Mouse (Mus musculus) MEL (cell line): Measurements from ENCODE around the gene Dock4. TPM values are rescaled to one million over a fixed set of nuclear protein-coding genes. Genes with fewer than 3 reads are reported as not detected.

ENCODE experiments used
- DNase-seq: peaks from one replicate; pipeline ENCODE4 v3.0.0; 2011; ENCODE audit warnings: low read depth, low spot score
- H3K27ac ChIP-seq: 2 replicates; pipeline ENCODE4 v1.5.1; 2012; ENCODE audit warnings: low read depth, mild to moderate bottlenecking, control low read depth, low read length, moderate library complexity; ENCODE audit not compliant: control insufficient read depth
- H3K27me3 ChIP-seq, 2 experiments: fragments of 150-350 bp in 1 of 2; sonication (generic) in 1 of 2; 2 replicates each; pipeline ENCODE4 v1.6.1; 2012; ENCODE audit warnings: low read length in 2 of 2, mild to moderate bottlenecking in 2 of 2, improper control_type of control experiment in 1 of 2, moderate library complexity in 1 of 2; ENCODE audit not compliant: insufficient read depth in 2 of 2, control insufficient read depth in 1 of 2
- H3K36me3 ChIP-seq, 2 experiments: 2 replicates each; pipeline ENCODE4 v1.6.1; 2012 to 2014; ENCODE audit warnings: low read length in 2 of 2, improper control_type of control experiment in 1 of 2, inconsistent platforms in 1 of 2, mild to moderate bottlenecking in 1 of 2; ENCODE audit not compliant: insufficient read depth in 2 of 2, control insufficient read depth in 1 of 2
- H3K4me1 ChIP-seq, 2 experiments: fragments of 150-350 bp in 1 of 2; sonication (generic) in 1 of 2; 2 replicates each; pipeline ENCODE4 v1.6.1; 2012; ENCODE audit warnings: low read length in 2 of 2, improper control_type of control experiment in 1 of 2, mild to moderate bottlenecking in 1 of 2; ENCODE audit not compliant: insufficient read depth in 2 of 2, control insufficient read depth in 1 of 2
- H3K4me3 ChIP-seq, 2 experiments: fragments of 150-350 bp in 1 of 2; sonication (generic) in 1 of 2; 2 replicates each; pipeline ENCODE4 v1.5.1; 2012; ENCODE audit warnings: low read depth in 2 of 2, low read length in 2 of 2, mild to moderate bottlenecking in 2 of 2, moderate library complexity in 2 of 2, control low read depth in 1 of 2, improper control_type of control experiment in 1 of 2; ENCODE audit not compliant: control insufficient read depth in 1 of 2, insufficient read depth in 1 of 2
- H3K79me2 ChIP-seq: 2 replicates; pipeline ENCODE4 v1.6.1; 2012; ENCODE audit warnings: mild to moderate bottlenecking, low read length, moderate library complexity; ENCODE audit not compliant: control insufficient read depth, poor library complexity, insufficient read depth
- H3K9ac ChIP-seq: 2 replicates; pipeline ENCODE4 v1.6.1; 2012; ENCODE audit warnings: low read depth, mild to moderate bottlenecking, control low read depth, low read length, moderate library complexity; ENCODE audit not compliant: control insufficient read depth, poor library complexity, severe bottlenecking
- H3K9me3 ChIP-seq: fragments of 150-350 bp; sonication (generic); replicated peaks from 2 replicates; pipeline ENCODE4 v1.6.1; 2012; ENCODE audit warnings: mild to moderate bottlenecking, low read length, improper control_type of control experiment, moderate library complexity; ENCODE audit not compliant: insufficient read depth
- BHLHE40 ChIP-seq: IDR thresholded peaks from 2 replicates; pipeline ENCODE4 v1.6.1; 2012; ENCODE audit warnings: low read depth, mild to moderate bottlenecking, inconsistent platforms, low read length, improper control_type of control experiment, borderline replicate concordance
- CTCF ChIP-seq, 3 experiments: IDR thresholded peaks in 2 of 3; conservative IDR thresholded peaks in 1 of 3; 2 replicates each; pipeline ENCODE4 v1.5.1; 2011 to 2012; ENCODE audit warnings: low read length in 3 of 3, low read depth in 2 of 3, mild to moderate bottlenecking in 2 of 3, improper control_type of control experiment in 1 of 3, inconsistent platforms in 1 of 3, mixed read lengths in 1 of 3, moderate library complexity in 1 of 3; ENCODE audit not compliant: control insufficient read depth in 1 of 3, insufficient read depth in 1 of 3, poor library complexity in 1 of 3, severe bottlenecking in 1 of 3
- E2F4 ChIP-seq: IDR thresholded peaks from 2 replicates; pipeline ENCODE4 v1.6.1; 2011; ENCODE audit warnings: low read depth, low read length, improper control_type of control experiment, borderline replicate concordance
- ETS1 ChIP-seq: IDR thresholded peaks from 2 replicates; pipeline ENCODE4 v1.6.1; 2012; ENCODE audit warnings: low read depth, mild to moderate bottlenecking, inconsistent platforms, low read length, improper control_type of control experiment, moderate library complexity
- KAT2A ChIP-seq: conservative IDR thresholded peaks from 2 replicates; pipeline ENCODE4 v1.6.1; 2012; ENCODE audit warnings: low read depth, low read length, improper control_type of control experiment, inconsistent platforms
- MAX ChIP-seq: IDR thresholded peaks from 2 replicates; pipeline ENCODE4 v1.6.1; 2011; ENCODE audit warnings: low read length, improper control_type of control experiment
- MYB ChIP-seq: IDR thresholded peaks from 2 replicates; pipeline ENCODE4 v1.6.1; 2011; ENCODE audit warnings: mild to moderate bottlenecking, low read depth, low read length, improper control_type of control experiment
- MYC ChIP-seq: IDR thresholded peaks from 2 replicates; pipeline ENCODE4 v1.6.1; 2011; ENCODE audit warnings: low read depth, mild to moderate bottlenecking, low read length, improper control_type of control experiment, moderate library complexity
- POLR2A ChIP-seq, 2 experiments: IDR thresholded peaks; 2 replicates each; pipeline ENCODE4 v1.6.1; 2011 to 2012; ENCODE audit warnings: low read length in 2 of 2, mild to moderate bottlenecking in 2 of 2, control low read depth in 1 of 2, improper control_type of control experiment in 1 of 2, low read depth in 1 of 2, moderate library complexity in 1 of 2; ENCODE audit not compliant: control insufficient read depth in 1 of 2, insufficient read depth in 1 of 2, poor library complexity in 1 of 2
- POLR2AphosphoS2 ChIP-seq: IDR thresholded peaks from 2 replicates; pipeline ENCODE4 v1.6.1; 2011; ENCODE audit warnings: low read length, improper control_type of control experiment
- RCOR1 ChIP-seq: IDR thresholded peaks from 2 replicates; pipeline ENCODE4 v1.6.1; 2012; ENCODE audit warnings: low read depth, mild to moderate bottlenecking, inconsistent platforms, low read length, improper control_type of control experiment
- TAL1 ChIP-seq: IDR thresholded peaks from 2 replicates; pipeline ENCODE4 v1.6.1; 2012; ENCODE audit warnings: mild to moderate bottlenecking, inconsistent platforms, low read length, moderate library complexity, mixed read lengths
- TBP ChIP-seq: IDR thresholded peaks from 2 replicates; pipeline ENCODE4 v1.8.0; 2011; ENCODE audit warnings: low read depth, low read length, improper control_type of control experiment
- TCF12 ChIP-seq: IDR thresholded peaks from 2 replicates; pipeline ENCODE4 v1.6.1; 2014; ENCODE audit warnings: low read depth, mild to moderate bottlenecking, inconsistent platforms, low read length, improper control_type of control experiment, moderate library complexity
- UBTF ChIP-seq: IDR thresholded peaks from 2 replicates; pipeline ENCODE4 v1.6.1; 2012; ENCODE audit warnings: low read depth, mild to moderate bottlenecking, inconsistent platforms, low read length, improper control_type of control experiment, moderate library complexity, borderline replicate concordance; ENCODE audit not compliant: insufficient read depth
- USF1 ChIP-seq: IDR thresholded peaks from 2 replicates; pipeline ENCODE4 v1.6.1; 2014; ENCODE audit warnings: low read depth, mild to moderate bottlenecking, inconsistent platforms, low read length, improper control_type of control experiment, moderate library complexity
- USF2 ChIP-seq, 2 experiments: IDR thresholded peaks; 2 replicates each; pipeline ENCODE4 v1.6.1; 2011 to 2012; ENCODE audit warnings: improper control_type of control experiment in 2 of 2, low read length in 2 of 2, borderline replicate concordance in 1 of 2, inconsistent platforms in 1 of 2, low read depth in 1 of 2, mild to moderate bottlenecking in 1 of 2; ENCODE audit not compliant: insufficient read depth in 1 of 2
- ZC3H11A ChIP-seq: IDR thresholded peaks from 2 replicates; pipeline ENCODE4 v1.6.1; 2012; ENCODE audit warnings: low read depth, mild to moderate bottlenecking, inconsistent platforms, low read length, improper control_type of control experiment
- ZMIZ1 ChIP-seq: IDR thresholded peaks from 2 replicates; pipeline ENCODE4 v1.6.1; 2012; ENCODE audit warnings: low read depth, mild to moderate bottlenecking, inconsistent platforms, low read length, improper control_type of control experiment, moderate library complexity
- ZNF384 ChIP-seq: IDR thresholded peaks from 2 replicates; pipeline ENCODE4 v1.6.1; 2012; ENCODE audit warnings: low read depth, mild to moderate bottlenecking, inconsistent platforms, low read length, improper control_type of control experiment
- polyA plus RNA-seq, 2 experiments: library from polyadenylated mRNA; stranded (reverse) in 1 of 2; unstranded in 1 of 2; fragments of >175 nt in 1 of 2; fragments of >200 nt in 1 of 2; gene quantifications; 2 replicates each; pipeline versions ENCODE4 v1.2.1 to v1.2.4; 2012; ENCODE audit warnings: low replicate concordance in 2 of 2, low read depth in 1 of 2; ENCODE audit not compliant: insufficient read length in 2 of 2, insufficient read depth in 1 of 2, missing spikeins in 1 of 2
- total RNA-seq: library from RNA; depleted of rRNA; stranded (reverse); fragments of 300-350 nt; gene quantifications from 2 replicates; pipeline ENCODE4 v1.2.3, GENCODE M21; 2012

Dock4 gene
- total and polyA plus RNA-seq, 3 experiments, result 0.08 to 0.17 TPM; not detected in 1

GRCm38 (mm10) chr12:40844324-40844723 lies 398.6 kb downstream of the Dock4 start:
- no peak for DNase-seq
- no peak overlapping the region for H3K4me3 ChIP-seq
- no peaks in the 10 kb centered on the region for H3K79me2 ChIP-seq
- no peaks in the 10 kb centered on the region for H3K27me3 ChIP-seq
- TF ChIP-seq UBTF (no peak), ZMIZ1 (no peak), CTCF (IDR thresholded peaks at IDR 0.05 in 2 of 3, conservative IDR thresholded peaks at IDR 0.05 in 1 of 3; ENCODE audit: control insufficient read depth in 1 of 3, insufficient read depth in 1 of 3, low read depth in 2 of 3, low read length in 3 of 3, poor library complexity in 1 of 3, severe bottlenecking in 1 of 3) (no peak), MYC (no peak), KAT2A (no peak), BHLHE40 (no peak), POLR2AphosphoS2 (no peak), TCF12 (no peak), ZC3H11A (no peak), MYB (no peak), USF1 (no peak), TBP (no peak), ZNF384 (no peak), TAL1 (no peak), RCOR1 (no peak)
- TF ChIP-seq, all 39 proteins: peak for 0
- no peaks in the 10 kb centered on the region for H3K9me3 ChIP-seq
- no peak overlapping the region for H3K27ac ChIP-seq
- no peaks in the 10 kb centered on the region for H3K36me3 ChIP-seq
- H3K4me1 ChIP-seq, result no peaks in the 10 kb centered on the region; a peak in 1 of 4 replicates
- H3K9ac ChIP-seq, result no peak overlapping the region

- H3K79me2 ChIP-seq, result no peaks in the 10 kb centered on the region
- H3K9me3 ChIP-seq, result no peaks in the 10 kb centered on the region
- no peaks in the 10 kb centered on the region for H3K4me1 ChIP-seq
- H3K9ac ChIP-seq, result no peak overlapping the region
- H3K27ac ChIP-seq, result no peak overlapping the region
- no peak overlapping the region for H3K4me3 ChIP-seq
- TF ChIP-seq POLR2A (IDR thresholded peaks at IDR 0.05; ENCODE audit: control insufficient read depth in 1 of 2, insufficient read depth in 1 of 2, low read depth in 1 of 2, low read length in 2 of 2, poor library complexity in 1 of 2), result no peak
- TF ChIP-seq TAL1, result no peak
- no peak for TF ChIP-seq MAX
- no peak for TF ChIP-seq ETS1
- no peak for TF ChIP-seq UBTF
- no peak for TF ChIP-seq ZC3H11A
- no peak for TF ChIP-seq TCF12
- TF ChIP-seq CTCF (IDR thresholded peaks at IDR 0.05 in 2 of 3, conservative IDR thresholded peaks at IDR 0.05 in 1 of 3; ENCODE audit: control insufficient read depth in 1 of 3, insufficient read depth in 1 of 3, low read depth in 2 of 3, low read length in 3 of 3, poor library complexity in 1 of 3, severe bottlenecking in 1 of 3), result no peak
- no peak for TF ChIP-seq MYB
- TF ChIP-seq USF2 (IDR thresholded peaks at IDR 0.05; ENCODE audit: borderline replicate concordance in 1 of 2, insufficient read depth in 1 of 2, low read depth in 1 of 2, low read length in 2 of 2), result no peak
- no peak for TF ChIP-seq E2F4
- no peaks in the 10 kb centered on the region for H3K27me3 ChIP-seq
- DNase-seq, result no peak
- H3K36me3 ChIP-seq, result no peaks in the 10 kb centered on the region
Observed at GRCm38 (mm10) chr12:40854705-40855367, 409.1 kb downstream of the Dock4 start.
